Mouse (Mus musculus) C2C12 (cell line): ENCODE data around the gene Adora2a. TPM values are rescaled to one million over a fixed set of nuclear protein-coding genes. Genes with fewer than 3 reads are reported as not detected.

Experiments
- H3K27me3 ChIP-seq: one replicate; pipeline ENCODE4 v1.6.1; 2011; ENCODE audit not compliant: control insufficient read depth, insufficient read depth, insufficient read length
- H3K36me3 ChIP-seq: one replicate; pipeline ENCODE4 v1.6.1; 2011; ENCODE audit not compliant: control insufficient read depth, insufficient read depth
- H3K4me3 ChIP-seq: one replicate; pipeline ENCODE4 v1.5.1; 2011; ENCODE audit warnings: mild to moderate bottlenecking, control low read depth; ENCODE audit not compliant: poor library complexity, insufficient read depth, severe bottlenecking
- H3K79me2 ChIP-seq: one replicate; pipeline ENCODE4 v1.6.1; 2011; ENCODE audit not compliant: control insufficient read depth, insufficient read depth
- H3K79me3 ChIP-seq: one replicate; pipeline ENCODE4 v1.6.1; 2011; ENCODE audit warnings: low read depth, control low read depth
- H3ac ChIP-seq: one replicate; pipeline ENCODE3; 2011; ENCODE audit warnings: low read depth; ENCODE audit not compliant: control insufficient read depth, insufficient read length
- CEBPB ChIP-seq: IDR thresholded peaks from one replicate; pipeline ENCODE4 v1.6.1; 2011; ENCODE audit warnings: low read depth, mild to moderate bottlenecking, control low read depth, moderate library complexity
- CTCF ChIP-seq: IDR thresholded peaks from one replicate; pipeline ENCODE4 v1.5.1; 2011; ENCODE audit not compliant: control insufficient read depth, insufficient read depth, insufficient read length
- FOSL1 ChIP-seq: IDR thresholded peaks from one replicate; pipeline ENCODE4 v1.8.0; 2011; ENCODE audit warnings: mild to moderate bottlenecking, low read length; ENCODE audit not compliant: poor library complexity, insufficient read depth, severe bottlenecking
- MAX ChIP-seq: IDR thresholded peaks from one replicate; pipeline ENCODE4 v1.6.1; 2011; ENCODE audit warnings: mild to moderate bottlenecking, control low read depth
- MYOD1 ChIP-seq: IDR thresholded peaks from one replicate; pipeline ENCODE4 v1.6.1; 2011; ENCODE audit warnings: low read depth; ENCODE audit not compliant: control insufficient read depth, insufficient read length
- MYOG ChIP-seq: IDR thresholded peaks from one replicate; pipeline ENCODE4 v1.6.1; 2011; ENCODE audit not compliant: control insufficient read depth, insufficient read length; ENCODE audit errors: extremely low read depth
- USF1 ChIP-seq: IDR thresholded peaks from one replicate; pipeline ENCODE4 v1.6.1; 2011; ENCODE audit warnings: low read depth, mild to moderate bottlenecking, control low read depth, moderate library complexity
- polyA plus RNA-seq: library from polyadenylated mRNA; unstranded; fragments of >200 nt; fragmentation: generic; extraction: Trizol; gene quantifications from one replicate; pipeline ENCODE4 v1.2.1, GENCODE M21; 2012; ENCODE audit warnings: missing spikeins

The Adora2a gene
- polyA plus RNA-seq, 1 experiment = 0.66 TPM

- Histone ChIP-seq H3K36me3 (no peaks in the 10 kb centered on the region), H3K79me2 (no peaks in the 10 kb centered on the region), H3ac (no peak overlapping the region), H3K27me3 (no peaks in the 10 kb centered on the region), H3K4me3 (no peak overlapping the region), H3K79me3 (no peaks in the 10 kb centered on the region)
- TF ChIP-seq CEBPB (no peak), USF1 (no peak), FOSL1 (no peak), MYOG (no peak), MYOD1 (no peak), CTCF (no peak), MAX (no peak)
These were observed 10.4 kb downstream of the Adora2a start for GRCm38 (mm10) chr10:75327081-75327480.

GRCm38 (mm10) chr10:75328201-75328704 lies 11.6 kb downstream of the Adora2a start:
- no peaks in the 10 kb centered on the region for H3K36me3 ChIP-seq
- TF ChIP-seq MAX (no peak), MYOG (no peak), CEBPB (no peak), CTCF (no peak), MYOD1 (no peak), FOSL1 (no peak), USF1 (no peak)
- no peak overlapping the region for H3K4me3 ChIP-seq
- H3ac ChIP-seq = no peak overlapping the region
- no peaks in the 10 kb centered on the region for H3K79me2 ChIP-seq
- H3K79me3 ChIP-seq = no peaks in the 10 kb centered on the region
- no peaks in the 10 kb centered on the region for H3K27me3 ChIP-seq

GRCm38 (mm10) chr10:75332268-75332667 lies 15.6 kb downstream of the Adora2a start:
- Histone ChIP-seq H3K27me3 (no peaks in the 10 kb centered on the region), H3ac (no peak overlapping the region), H3K79me2 (no peaks in the 10 kb centered on the region)

GRCm38 (mm10) chr10:75333176-75333776 lies 16.6 kb downstream of the Adora2a start:
- H3K79me3 ChIP-seq = no peaks in the 10 kb centered on the region
- H3K4me3 ChIP-seq = no peak overlapping the region
- H3ac ChIP-seq = no peak overlapping the region
- H3K36me3 ChIP-seq = no peaks in the 10 kb centered on the region
- TF ChIP-seq MAX = no peak
- no peak for TF ChIP-seq CEBPB
- no peak for TF ChIP-seq CTCF
- TF ChIP-seq FOSL1 = no peak
- H3K79me2 ChIP-seq = no peaks in the 10 kb centered on the region
- no peaks in the 10 kb centered on the region for H3K27me3 ChIP-seq

More at GRCm38 (mm10) chr10:75332268-75332667, 15.6 kb downstream of the Adora2a start:
- Histone ChIP-seq H3K4me3 (no peak overlapping the region), H3K36me3 (no peaks in the 10 kb centered on the region), H3K79me3 (no peaks in the 10 kb centered on the region)
- TF ChIP-seq USF1 = no peak
- no peak for TF ChIP-seq MAX
- no peak for TF ChIP-seq CTCF
- no peak for TF ChIP-seq MYOD1
- no peak for TF ChIP-seq CEBPB
- TF ChIP-seq FOSL1 = no peak
- no peak for TF ChIP-seq MYOG

GRCm38 (mm10) chr10:75334175-75334574 lies 17.5 kb downstream of the Adora2a start:
- Histone ChIP-seq H3K27me3 (no peaks in the 10 kb centered on the region), H3K79me3 (no peaks in the 10 kb centered on the region), H3K79me2 (no peaks in the 10 kb centered on the region), H3ac (no peak overlapping the region), H3K36me3 (no peaks in the 10 kb centered on the region), H3K4me3 (no peak overlapping the region)
- TF ChIP-seq MYOG (no peak), MAX (no peak), CEBPB (no peak), FOSL1 (no peak), MYOD1 (no peak), CTCF (no peak), USF1 (no peak)

- no peaks in the 10 kb centered on the region for H3K36me3 ChIP-seq
- no peaks in the 10 kb centered on the region for H3K27me3 ChIP-seq
- no peaks in the 10 kb centered on the region for H3K79me2 ChIP-seq
- no peak overlapping the region for H3ac ChIP-seq
- H3K4me3 ChIP-seq = no peak overlapping the region
- TF ChIP-seq CTCF (no peak), USF1 (no peak), CEBPB (no peak), MYOD1 (no peak), MYOG (no peak), FOSL1 (no peak), MAX (no peak)
- H3K79me3 ChIP-seq = no peaks in the 10 kb centered on the region
These were observed 18.4 kb downstream of the Adora2a start for GRCm38 (mm10) chr10:75335075-75335474.
